Mouse (Mus musculus) myocyte (in vitro differentiated cells): ENCODE measurements around the gene Capn5.

Experiments
- MYOG ChIP-seq, 3 experiments: IDR thresholded peaks; one replicate each; pipeline ENCODE4 v1.6.1; 2011; ENCODE audit warnings: control low read depth in 2 of 3, low read depth in 2 of 3, mild to moderate bottlenecking in 2 of 3; ENCODE audit not compliant: insufficient read length in 2 of 3, control insufficient read depth in 1 of 3, insufficient read depth in 1 of 3
- POLR2A ChIP-seq: IDR thresholded peaks from one replicate; pipeline ENCODE4 v1.6.1; 2011; ENCODE audit warnings: low read depth, mild to moderate bottlenecking, control low read depth, moderate library complexity; ENCODE audit not compliant: insufficient read length
- POLR2AphosphoS2 ChIP-seq: IDR thresholded peaks from one replicate; pipeline ENCODE4 v1.6.1; 2011; ENCODE audit warnings: low read depth, control low read depth; ENCODE audit not compliant: insufficient read length
- REST ChIP-seq: IDR thresholded peaks from one replicate; pipeline ENCODE4 v1.6.1; 2011; ENCODE audit warnings: mild to moderate bottlenecking, control low read depth, moderate library complexity; ENCODE audit not compliant: insufficient read depth, insufficient read length
- USF1 ChIP-seq: IDR thresholded peaks from one replicate; pipeline ENCODE4 v1.6.1; 2011; ENCODE audit warnings: low read depth, mild to moderate bottlenecking, control low read depth, moderate library complexity

GRCm38 (mm10) chr7:98177929-98178559 is at the start of gene Capn5:
- TF ChIP-seq POLR2A (peak; percentile 20), MYOG (IDR thresholded peaks at IDR 0.05; ENCODE audit: control insufficient read depth in 1 of 3, insufficient read depth in 1 of 3, insufficient read length in 2 of 3, low read depth in 2 of 3) (no peak), USF1 (no peak), POLR2AphosphoS2 (peak; percentile 25), REST (no peak)
